In genomic region chr1:64008031-64008430, GRCm38 (mm10) we compare ENCODE assay signal across 19 mouse cellular contexts.
"Had no signal": no experiment of that assay in that cellular context is flagged by ENCODE, and none has a peak within 500 bp of the region (broad histone marks: within the 10 kb centered on the region; RNA-seq: fewer than 3 reads in every experiment).

No protein-coding gene starts in this region.

- DNase-seq: lung, adult 18-20 months; lung, embryonic 14.5 days; lung, postnatal 10 days; lung, postnatal 4 days; midbrain, embryonic 14.5 days; retina, postnatal 1 day; right cerebral cortex, adult 18-20 months; right cerebral cortex, postnatal 25 days; right cerebral cortex, postnatal 4 days; spleen, adult 18-20 months; thymus, adult 18-20 months; thymus, postnatal 14 days; thymus, postnatal 36 days had no signal

- H3K4me2 ChIP-seq: lung, embryonic 14.5 days; midbrain, embryonic 12.5 days; neural tube, embryonic 13.5 days; neural tube, embryonic 15.5 days had no signal

- H3K9me3 ChIP-seq: midbrain, embryonic 10.5 days; midbrain, embryonic 12.5 days; neural tube, embryonic 13.5 days; neural tube, embryonic 15.5 days had no signal

- H3K27ac ChIP-seq: midbrain, embryonic 10.5 days; midbrain, embryonic 12.5 days; neural tube, embryonic 13.5 days; neural tube, embryonic 15.5 days had no signal

- H3K27me3 ChIP-seq: midbrain, embryonic 12.5 days; neural tube, embryonic 13.5 days; neural tube, embryonic 15.5 days had no signal

- ATAC-seq: midbrain, embryonic 16.5 days had no signal

- H3K4me3 ChIP-seq: midbrain, embryonic 10.5 days; midbrain, embryonic 12.5 days; myocyte; neural tube, embryonic 13.5 days; neural tube, embryonic 15.5 days had no signal

- H3K36me3 ChIP-seq: midbrain, embryonic 10.5 days; midbrain, embryonic 12.5 days; neural tube, embryonic 13.5 days; neural tube, embryonic 15.5 days had no signal

- H3K9ac ChIP-seq: lung, embryonic 14.5 days; midbrain, embryonic 12.5 days; neural tube, embryonic 13.5 days; neural tube, embryonic 15.5 days had no signal
